Mouse (Mus musculus) intestine, embryonic 14.5 days (tissue): ENCODE results near the gene Rab11fip5. TPM values are rescaled to one million over a fixed set of nuclear protein-coding genes. Genes with fewer than 3 reads are reported as not detected.

ENCODE experiments used
- ATAC-seq: fragments of 200-750 bp; cut with Nextera tagmentation; replicated peaks from 2 replicates; pipeline ENCODE4 v1.8.0; 2017; ENCODE audit warnings: low read depth, moderate number of reproducible peaks, moderate TSS enrichment, moderate library complexity; ENCODE audit not compliant: low FRiP score, low TSS enrichment
- DNase-seq: peaks from one replicate; pipeline ENCODE4 v3.0.0-alpha.2; 2018; ENCODE audit warnings: low spot score
- H3K27ac ChIP-seq: fragments of 300-500 bp; sonication (generic); 2 replicates; pipeline ENCODE4 v1.5.1; 2014; ENCODE audit warnings: low read depth, mild to moderate bottlenecking, control low read depth
- H3K27me3 ChIP-seq: fragments of 300-500 bp; sonication (generic); replicated peaks from 2 replicates; pipeline ENCODE4 v1.6.1; 2014; ENCODE audit warnings: low read length, control low read depth; ENCODE audit not compliant: control insufficient read depth, insufficient read depth
- H3K36me3 ChIP-seq: fragments of 300-500 bp; sonication (generic); 2 replicates; pipeline ENCODE4 v1.6.1; 2014; ENCODE audit warnings: low read length, control low read depth; ENCODE audit not compliant: control insufficient read depth, insufficient read depth
- H3K4me1 ChIP-seq: fragments of 300-500 bp; sonication (generic); replicated peaks from 2 replicates; pipeline ENCODE4 v1.6.1; 2014; ENCODE audit warnings: low read length, control low read depth, mixed read lengths; ENCODE audit not compliant: control insufficient read depth, insufficient read depth
- H3K4me2 ChIP-seq: fragments of 300-500 bp; sonication (generic); 2 replicates; pipeline ENCODE4 v1.6.1; 2014; ENCODE audit warnings: low read length
- H3K4me3 ChIP-seq: fragments of 300-500 bp; sonication (generic); 2 replicates; pipeline ENCODE4 v1.5.1; 2014; ENCODE audit warnings: low read depth, low read length, control low read depth, mixed read lengths
- H3K9ac ChIP-seq: fragments of 300-500 bp; sonication (generic); 2 replicates; pipeline ENCODE4 v1.6.1; 2014; ENCODE audit warnings: mild to moderate bottlenecking, low read length
- H3K9me3 ChIP-seq: fragments of 300-500 bp; sonication (generic); 2 replicates; pipeline ENCODE4 v1.6.1; 2016; ENCODE audit warnings: low read length, control low read depth; ENCODE audit not compliant: control insufficient read depth
- WGBS: fragments of 180-500 bp; shearing (Covaris S2); extraction: QIAGEN DNeasy Blood & Tissue Kit; methylation state at CpG from one replicate; pipeline ENCODE4 v1.1.7; 2014; 5-methylcytosine and 5-hydroxymethylcytosine counted together
- polyA plus RNA-seq: library from polyadenylated mRNA; unstranded; fragments of >200 nt; fragmentation: Nextera tagmentation; extraction: Ambion mirVana; gene quantifications from 2 replicates; pipeline ENCODE4 v1.2.1, GENCODE M21; 2014

Rab11fip5 gene
- 6.1 and 8.0 TPM in 2 replicates for polyA plus RNA-seq

- ATAC-seq: peak; percentile 12; the same call in 1 of the 2 replicates
- WGBS: 2% methylated on average over 63 of the region's 80 CpGs
Measured at GRCm38 (mm10) chr6:85373951-85374733, at the start of gene Rab11fip5. Rab11fip5 (minus strand) TSS chr6:85374634.

GRCm38 (mm10) chr6:85423836-85424379 is 49.5 kb upstream of the Rab11fip5 start, which contains the start of gene Noto:
Noto (plus strand) TSS chr6:85423886.
- Histone ChIP-seq H3K4me2 (no peak within 1 kb of the TSS), H3K9me3 (no peaks in the 10 kb centered on the region), H3K27me3 (0 out of 2 replicates have a peak, but pooled peaks cover 3% of the 10 kb centered on the region), H3K27ac (no peak within 1 kb of the TSS), H3K36me3 (no peaks in the 10 kb centered on the region), H3K4me1 (no peaks in the 10 kb centered on the region), H3K4me3 (no peak within 1 kb of the TSS), H3K9ac (no peak within 1 kb of the TSS)
- WGBS: 12% methylated on average over 28 of the region's 28 CpGs
- ATAC-seq (no peak), DNase-seq (peak; percentile 59)

More at GRCm38 (mm10) chr6:85373951-85374733, at the start of gene Rab11fip5:
- Histone ChIP-seq H3K27ac (0 out of 2 replicates have a peak within 1 kb of the TSS, but pooled peaks have one; percentile 51), H3K9ac (peak within 1 kb of the TSS; percentile 58), H3K36me3 (peaks cover 5% of the 10 kb centered on the region; the same call in 1 of the 2 replicates), H3K4me2 (peak within 1 kb of the TSS; percentile 58), H3K4me3 (peak within 1 kb of the TSS; percentile 58), H3K9me3 (no peaks in the 10 kb centered on the region), H3K4me1 (peaks cover 11% of the 10 kb centered on the region), H3K27me3 (no peaks in the 10 kb centered on the region)
- no peak for DNase-seq

GRCm38 (mm10) chr6:85419150-85419549 is 44.7 kb upstream of the Rab11fip5 start:
- Histone ChIP-seq H3K36me3 (no peaks in the 10 kb centered on the region), H3K27me3 (0 out of 2 replicates have a peak, but pooled peaks cover 3% of the 10 kb centered on the region), H3K9me3 (no peaks in the 10 kb centered on the region), H3K27ac (no peak overlapping the region), H3K4me1 (no peaks in the 10 kb centered on the region), H3K4me2 (no peak overlapping the region), H3K9ac (no peak overlapping the region), H3K4me3 (no peak overlapping the region)
- 83% methylated on average over 2 of the region's 2 CpGs for WGBS
- no peak for DNase-seq
- ATAC-seq: no peak

- Histone ChIP-seq H3K36me3 (no peaks in the 10 kb centered on the region), H3K9ac (no peak overlapping the region), H3K4me2 (no peak overlapping the region), H3K4me3 (no peak overlapping the region), H3K9me3 (no peaks in the 10 kb centered on the region), H3K27me3 (no peaks in the 10 kb centered on the region), H3K4me1 (no peaks in the 10 kb centered on the region), H3K27ac (no peak overlapping the region)
- no peak for ATAC-seq
- 34% methylated on average over 3 of the region's 3 CpGs for WGBS
- DNase-seq: no peak
Measured at GRCm38 (mm10) chr6:85415829-85416228, 41.4 kb upstream of the Rab11fip5 start.

- Histone ChIP-seq H3K27me3 (peaks cover 39% of the 10 kb centered on the region), H3K4me3 (no peak overlapping the region), H3K4me1 (no peaks in the 10 kb centered on the region), H3K27ac (no peak overlapping the region), H3K9me3 (no peaks in the 10 kb centered on the region), H3K36me3 (no peaks in the 10 kb centered on the region), H3K4me2 (no peak overlapping the region), H3K9ac (no peak overlapping the region)
- DNase-seq (peak; percentile 89), ATAC-seq (peak; percentile 78)
- 11% methylated on average over 13 of the region's 13 CpGs for WGBS
Measured at GRCm38 (mm10) chr6:85410771-85411273, 36.4 kb upstream of the Rab11fip5 start.

GRCm38 (mm10) chr6:85409003-85409402 is 34.6 kb upstream of the Rab11fip5 start:
- 1% methylated on average over 31 of the region's 31 CpGs for WGBS
- H3K36me3 ChIP-seq: no peaks in the 10 kb centered on the region
- H3K9ac ChIP-seq: no peak overlapping the region
- peak overlapping the region; percentile 16; the same call in 1 of the 2 replicates for H3K4me3 ChIP-seq
- H3K27me3 ChIP-seq: peaks cover 39% of the 10 kb centered on the region
- peak; percentile 56 for DNase-seq
- H3K4me2 ChIP-seq: peak overlapping the region; percentile 34
- no peaks in the 10 kb centered on the region for H3K4me1 ChIP-seq
- no peaks in the 10 kb centered on the region for H3K9me3 ChIP-seq
- no peak overlapping the region for H3K27ac ChIP-seq
- no peak for ATAC-seq

- DNase-seq: no peak
- 82% methylated on average over 10 of the region's 10 CpGs for WGBS
- no peak for ATAC-seq
Measured at GRCm38 (mm10) chr6:85403039-85403438, 28.6 kb upstream of the Rab11fip5 start.

GRCm38 (mm10) chr6:85402613-85403012 is 28.2 kb upstream of the Rab11fip5 start:
- H3K4me1 ChIP-seq: no peaks in the 10 kb centered on the region
- H3K27me3 ChIP-seq: peaks cover 9% of the 10 kb centered on the region
- no peaks in the 10 kb centered on the region for H3K9me3 ChIP-seq
- H3K4me3 ChIP-seq: no peak overlapping the region
- H3K9ac ChIP-seq: no peak overlapping the region
- H3K36me3 ChIP-seq: no peaks in the 10 kb centered on the region
- WGBS: 54% methylated on average over 2 of the region's 2 CpGs
- H3K4me2 ChIP-seq: no peak overlapping the region
- DNase-seq (no peak), ATAC-seq (no peak)
- H3K27ac ChIP-seq: no peak overlapping the region

More at GRCm38 (mm10) chr6:85403039-85403438, 28.6 kb upstream of the Rab11fip5 start:
- H3K9me3 ChIP-seq: no peaks in the 10 kb centered on the region
- H3K4me2 ChIP-seq: no peak overlapping the region
- H3K36me3 ChIP-seq: no peaks in the 10 kb centered on the region
- no peak overlapping the region for H3K4me3 ChIP-seq
- no peak overlapping the region for H3K27ac ChIP-seq
- no peaks in the 10 kb centered on the region for H3K4me1 ChIP-seq
- H3K27me3 ChIP-seq: peaks cover 14% of the 10 kb centered on the region
- no peak overlapping the region for H3K9ac ChIP-seq
